Comparison of ENCODE assay signal across 13 mouse cellular contexts in genomic region chr10:79910556-79910955, GRCm38 (mm10). TPM values are rescaled to one million over a fixed set of nuclear protein-coding genes. Genes with fewer than 3 reads are reported as not detected.
DNase-seq lines count a peak whose midpoint lies in the region; ATAC-seq and TF ChIP-seq lines count a peak whose summit lies in the region.
"Had no signal": no experiment of that assay in that cellular context is flagged by ENCODE, and none has a peak within 500 bp of the region (broad histone marks: within the 10 kb centered on the region; RNA-seq: fewer than 3 reads in every experiment).

Gene Gm26602 (plus strand): TSS chr10:79910856.

- no peaks in the 10 kb centered on the region for H3K79me2 ChIP-seq in heart, adult 2 months (replicated peaks; ENCODE audit: control insufficient read depth, insufficient read depth, low read length)

- no peak for DNase-seq in heart, adult 2 months
- no peak for DNase-seq in heart, postnatal 10 days
- no peak for DNase-seq in adrenal gland, postnatal 10 days
- DNase-seq in left cerebral cortex, adult 11 months (ENCODE audit: low spot score), result no peak
- no peak for DNase-seq in layer of hippocampus, postnatal 36 days
- DNase-seq: lung, adult 2 months; thymus, postnatal 36 days had no signal

- ATAC-seq in megakaryocyte, adult 5-6 weeks (ENCODE audit: poor library complexity, severe bottlenecking), result no peak
- no peak for ATAC-seq in liver, embryonic 15.5 days (ENCODE audit: insufficient read depth)
- ATAC-seq: Patski had no signal

- H3K27ac ChIP-seq in heart, adult 2 months, result peak within 1 kb of the TSS; percentile 100; the same call in 1 of the 2 replicates
- H3K27ac ChIP-seq in liver, embryonic 15.5 days (replicated peaks), result peak within 1 kb of the TSS; percentile 82; the same call in 1 of the 2 replicates

- 92% methylated on average over 4 of the region's 4 CpGs for WGBS in heart, adult 2 months
- WGBS in liver, embryonic 15.5 days (ENCODE audit: insufficient replicate concordance), result 86% methylated on average over 4 of the region's 4 CpGs

- no peak for TF ChIP-seq CTCF in heart, adult 2 months (IDR thresholded peaks at IDR 0.05)

- no peak within 1 kb of the TSS for H3K4me3 ChIP-seq in heart, adult 2 months
- peak within 1 kb of the TSS; percentile 94 for H3K4me3 ChIP-seq in megakaryocyte, embryonic 14.5 days (replicated peaks)
- no peak within 1 kb of the TSS for H3K4me3 ChIP-seq in liver, embryonic 15.5 days (replicated peaks)

- peaks cover 8% of the 10 kb centered on the region for H3K4me1 ChIP-seq in heart, adult 2 months (ENCODE audit: control insufficient read depth, insufficient read depth, low read length)
- peaks cover 80% of the 10 kb centered on the region for H3K4me1 ChIP-seq in megakaryocyte, embryonic 14.5 days
- H3K4me1 ChIP-seq in liver, embryonic 15.5 days (replicated peaks), result peaks cover 68% of the 10 kb centered on the region

- no peaks in the 10 kb centered on the region for H3K9me3 ChIP-seq in megakaryocyte, embryonic 14.5 days
- H3K9me3 ChIP-seq in liver, embryonic 15.5 days (replicated peaks), result no peaks in the 10 kb centered on the region

- no peak for TF ChIP-seq EP300 in heart, adult 2 months (IDR thresholded peaks at IDR 0.05; ENCODE audit: insufficient read depth, low read depth, low read length)

- H3K9ac ChIP-seq in heart, adult 2 months (ENCODE audit: low read depth, low read length), result no peak within 1 kb of the TSS
- no peak within 1 kb of the TSS for H3K9ac ChIP-seq in liver, embryonic 15.5 days

- peak within 1 kb of the TSS; percentile 72; the same call in 1 of the 2 replicates for H3K4me2 ChIP-seq in liver, embryonic 15.5 days

- intact Hi-C loops in heart, adult 2 months (cut with DNase I), result no loop called here
- intact Hi-C loops in heart, postnatal 10 days (cut with DNase I), result no loop called here

- no peaks in the 10 kb centered on the region for H3K27me3 ChIP-seq in heart, adult 2 months (ENCODE audit: control insufficient read depth, insufficient read depth, low read length)
- no peaks in the 10 kb centered on the region for H3K27me3 ChIP-seq in megakaryocyte, embryonic 14.5 days (replicated peaks)
- H3K27me3 ChIP-seq in liver, embryonic 15.5 days, result no peaks in the 10 kb centered on the region
- H3K27me3 ChIP-seq: Patski had no signal

- H3K36me3 ChIP-seq in heart, adult 2 months (ENCODE audit: control insufficient read depth, insufficient read depth, low read length), result no peaks in the 10 kb centered on the region
- H3K36me3 ChIP-seq in megakaryocyte, embryonic 14.5 days (replicated peaks; ENCODE audit: low read length), result peaks cover 73% of the 10 kb centered on the region
- H3K36me3 ChIP-seq in liver, embryonic 15.5 days (replicated peaks), result peaks cover 45% of the 10 kb centered on the region

- no peak for TF ChIP-seq POLR2A in heart, adult 2 months (IDR thresholded peaks at IDR 0.05; ENCODE audit: insufficient read depth, low read depth, low read length)

RNA-seq across cellular contexts. Expression of gene Gm26602, which starts in this region (rescaled TPM):
- total RNA-seq in heart, adult 2 months (2021), result not detected
- polyA plus RNA-seq in heart, adult 2 months (2012; rRNA removed), result not detected in 2 replicates
- not detected for total RNA-seq in heart, postnatal 10 days (2021)
- not detected in 2 replicates for polyA plus RNA-seq in megakaryocyte, embryonic 14.5 days (2012; ENCODE audit: insufficient read depth, low replicate concordance)
- total RNA-seq in megakaryocyte, adult 5-6 weeks (2015), result not detected in 2 replicates
- not detected in 2 replicates for total RNA-seq in megakaryocyte, adult 5-6 weeks (2017)
- polyA plus RNA-seq in liver, embryonic 15.5 days (2015; fragmentation: Nextera tagmentation; extraction: Ambion mirVana), result not detected in 2 replicates
- total RNA-seq in adrenal gland, postnatal 10 days (2021), result not detected
- total RNA-seq in layer of hippocampus, postnatal 36 days (2021), result not detected
- polyA plus RNA-seq: brain, embryonic 14.5 days; intestine, embryonic 14.5 days; lung, adult 2 months; Patski had no signal
